Mouse (Mus musculus): Measurements from ENCODE around the gene Rgs13. TPM values are rescaled to one million over a fixed set of nuclear protein-coding genes. Genes with fewer than 3 reads are reported as not detected.

Gene Rgs13
- polyA plus RNA-seq, 1 experiment from 2014 or later = 0.67 TPM

GRCm38 (mm10) chr1:144115848-144116727 lies 61.1 kb downstream of the Rgs13 start:
- Histone ChIP-seq H3K9ac (ENCODE audit: low read length) (no peak overlapping the region), H3K27me3 (ENCODE audit: control insufficient read depth, insufficient read depth, low read length) (no peaks in the 10 kb centered on the region), H3K4me3 (ENCODE audit: low read depth, low read length) (no peak overlapping the region), H3K4me2 (replicated peaks; ENCODE audit: low read depth) (no peak overlapping the region), H3K36me3 (ENCODE audit: control insufficient read depth, insufficient read depth, low read length) (no peaks in the 10 kb centered on the region), H3K4me1 (replicated peaks; ENCODE audit: control insufficient read depth, insufficient read depth) (no peaks in the 10 kb centered on the region), H3K9me3 (ENCODE audit: control insufficient read depth, low read length) (no peaks in the 10 kb centered on the region), H3K27ac (replicated peaks) (no peak overlapping the region)
- 48% methylated on average over 6 of the region's 6 CpGs for WGBS
- no peak for DNase-seq (ENCODE audit: low spot score)
- TF ChIP-seq CTCF (IDR thresholded peaks at IDR 0.05; ENCODE audit: low read depth) = no peak
- TF ChIP-seq EP300 (optimal IDR thresholded peaks at IDR 0.05) = no peak
- no peak for ATAC-seq (ENCODE audit: low FRiP score, low TSS enrichment)

GRCm38 (mm10) chr1:144113438-144114074 lies 63.6 kb downstream of the Rgs13 start:
- Histone ChIP-seq H3K27ac (replicated peaks) (no peak overlapping the region), H3K36me3 (ENCODE audit: control insufficient read depth, insufficient read depth, low read length) (no peaks in the 10 kb centered on the region), H3K4me2 (replicated peaks; ENCODE audit: low read depth) (no peak overlapping the region), H3K27me3 (ENCODE audit: control insufficient read depth, insufficient read depth, low read length) (no peaks in the 10 kb centered on the region), H3K9me3 (ENCODE audit: control insufficient read depth, low read length) (no peaks in the 10 kb centered on the region), H3K4me1 (replicated peaks; ENCODE audit: control insufficient read depth, insufficient read depth) (no peaks in the 10 kb centered on the region), H3K4me3 (ENCODE audit: low read depth, low read length) (no peak overlapping the region), H3K9ac (ENCODE audit: low read length) (no peak overlapping the region)
- no peak for DNase-seq (ENCODE audit: low spot score)
- no peak for ATAC-seq (ENCODE audit: low FRiP score, low TSS enrichment)
- 66% methylated on average over 6 of the region's 6 CpGs for WGBS
- no peak for TF ChIP-seq CTCF (IDR thresholded peaks at IDR 0.05; ENCODE audit: low read depth)
- TF ChIP-seq EP300 (optimal IDR thresholded peaks at IDR 0.05) = no peak

GRCm38 (mm10) chr1:144112946-144113345 lies 64.2 kb downstream of the Rgs13 start:
- Histone ChIP-seq H3K27ac (replicated peaks) (no peak overlapping the region), H3K27me3 (ENCODE audit: control insufficient read depth, insufficient read depth, low read length) (no peaks in the 10 kb centered on the region), H3K9me3 (ENCODE audit: control insufficient read depth, low read length) (no peaks in the 10 kb centered on the region), H3K36me3 (ENCODE audit: control insufficient read depth, insufficient read depth, low read length) (no peaks in the 10 kb centered on the region), H3K4me3 (ENCODE audit: low read depth, low read length) (no peak overlapping the region), H3K9ac (ENCODE audit: low read length) (no peak overlapping the region), H3K4me1 (replicated peaks; ENCODE audit: control insufficient read depth, insufficient read depth) (no peaks in the 10 kb centered on the region), H3K4me2 (replicated peaks; ENCODE audit: low read depth) (no peak overlapping the region)
- ATAC-seq (ENCODE audit: low FRiP score, low TSS enrichment) = no peak
- TF ChIP-seq CTCF (IDR thresholded peaks at IDR 0.05; ENCODE audit: low read depth) (no peak), EP300 (optimal IDR thresholded peaks at IDR 0.05) (no peak)
- no peak for DNase-seq (ENCODE audit: low spot score)
- WGBS = 51% methylated on average over 2 of the region's 2 CpGs

GRCm38 (mm10) chr1:144098587-144099258 lies 78.4 kb downstream of the Rgs13 start:
- TF ChIP-seq CTCF (IDR thresholded peaks at IDR 0.05; ENCODE audit: low read depth) = no peak
- DNase-seq (ENCODE audit: low spot score) = no peak
- H3K9me3 ChIP-seq (ENCODE audit: control insufficient read depth, low read length) = no peaks in the 10 kb centered on the region

GRCm38 (mm10) chr1:144090410-144090809 lies 86.8 kb downstream of the Rgs13 start:
- no peak overlapping the region for H3K4me2 ChIP-seq (replicated peaks; ENCODE audit: low read depth)
- H3K4me3 ChIP-seq (ENCODE audit: low read depth, low read length) = no peak overlapping the region
- no peak for TF ChIP-seq CTCF (IDR thresholded peaks at IDR 0.05; ENCODE audit: low read depth)
- ATAC-seq (ENCODE audit: low FRiP score, low TSS enrichment) (no peak), DNase-seq (ENCODE audit: low spot score) (no peak)
- H3K4me1 ChIP-seq (replicated peaks; ENCODE audit: control insufficient read depth, insufficient read depth) = no peaks in the 10 kb centered on the region
- no peaks in the 10 kb centered on the region for H3K9me3 ChIP-seq (ENCODE audit: control insufficient read depth, low read length)
- no peak overlapping the region for H3K9ac ChIP-seq (ENCODE audit: low read length)
- H3K36me3 ChIP-seq (ENCODE audit: control insufficient read depth, insufficient read depth, low read length) = no peaks in the 10 kb centered on the region
- WGBS = 65% methylated on average over 1 of the region's 1 CpGs
- H3K27ac ChIP-seq (replicated peaks) = no peak overlapping the region
- H3K27me3 ChIP-seq (ENCODE audit: control insufficient read depth, insufficient read depth, low read length) = no peaks in the 10 kb centered on the region

More at GRCm38 (mm10) chr1:144098587-144099258, 78.4 kb downstream of the Rgs13 start:
- Histone ChIP-seq H3K9ac (ENCODE audit: low read length) (no peak overlapping the region), H3K4me3 (ENCODE audit: low read depth, low read length) (no peak overlapping the region), H3K27ac (replicated peaks) (no peak overlapping the region), H3K27me3 (ENCODE audit: control insufficient read depth, insufficient read depth, low read length) (no peaks in the 10 kb centered on the region), H3K4me1 (replicated peaks; ENCODE audit: control insufficient read depth, insufficient read depth) (no peaks in the 10 kb centered on the region), H3K36me3 (ENCODE audit: control insufficient read depth, insufficient read depth, low read length) (no peaks in the 10 kb centered on the region), H3K4me2 (replicated peaks; ENCODE audit: low read depth) (no peak overlapping the region)
- WGBS = 72% methylated on average over 1 of the region's 1 CpGs
- no peak for ATAC-seq (ENCODE audit: low FRiP score, low TSS enrichment)

Other genes with a start within 250 kb of the Rgs13 start
- 108 and 119 TPM in 2 replicates for gene Rgs2, start 173.2 kb downstream of the Rgs13 start, polyA plus RNA-seq (2015; fragmentation: Nextera tagmentation; extraction: Ambion mirVana)
- gene Rgs1, start 71.9 kb upstream of the Rgs13 start, polyA plus RNA-seq (2015; fragmentation: Nextera tagmentation; extraction: Ambion mirVana) = 1.3 and 1.7 TPM in 2 replicates